Mouse (Mus musculus): ENCODE measurements around the gene Gm12355. TPM values are rescaled to one million over a fixed set of nuclear protein-coding genes. Genes with fewer than 3 reads are reported as not detected.
A peak's percentile ranks its signal among the peaks of the same experiment; 100 is the strongest.

The Gm12355 gene
- polyA plus RNA-seq, 1 experiment from 2014 or later: 0.69 TPM

DNA sequence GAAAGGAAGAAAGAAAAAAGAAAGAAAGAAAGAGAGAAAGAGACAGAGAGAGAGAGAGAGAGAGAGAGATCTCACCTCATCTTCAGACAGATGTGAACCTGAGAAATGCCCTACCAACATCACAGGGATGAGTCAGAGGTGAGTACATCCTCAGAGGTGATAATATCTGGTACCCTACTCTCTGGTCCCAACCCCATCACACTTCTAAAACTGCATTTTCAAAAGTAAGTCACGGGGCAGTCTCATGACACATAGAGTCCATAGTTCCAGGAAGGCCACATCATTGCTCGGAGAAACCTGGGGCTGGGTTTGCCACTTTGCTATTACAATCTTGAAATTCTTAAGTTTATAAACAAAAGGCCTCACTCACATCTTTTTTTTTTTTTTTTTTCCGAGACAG, 29.5 kb downstream of the Gm12355 start:
- 61% methylated on average over 3 of the region's 3 CpGs for WGBS
- Histone ChIP-seq H3K27ac (ENCODE audit: low read length) (no peak overlapping the region), H3K4me2 (ENCODE audit: low read depth, low read length) (no peak overlapping the region), H3K4me3 (ENCODE audit: low read length) (no peak overlapping the region), H3K9me3 (ENCODE audit: control insufficient read depth, low read length) (no peaks in the 10 kb centered on the region), H3K4me1 (replicated peaks; ENCODE audit: control insufficient read depth, insufficient read depth, low read length) (peaks cover 4% of the 10 kb centered on the region; the same call in 1 of the 2 replicates), H3K27me3 (ENCODE audit: control insufficient read depth, insufficient read depth, low read depth, low read length) (peaks cover 13% of the 10 kb centered on the region), H3K9ac (ENCODE audit: low read length) (no peak overlapping the region), H3K36me3 (ENCODE audit: control insufficient read depth, insufficient read depth, low read length) (no peaks in the 10 kb centered on the region)
- no peak for ATAC-seq (ENCODE audit: low read depth)

DNA sequence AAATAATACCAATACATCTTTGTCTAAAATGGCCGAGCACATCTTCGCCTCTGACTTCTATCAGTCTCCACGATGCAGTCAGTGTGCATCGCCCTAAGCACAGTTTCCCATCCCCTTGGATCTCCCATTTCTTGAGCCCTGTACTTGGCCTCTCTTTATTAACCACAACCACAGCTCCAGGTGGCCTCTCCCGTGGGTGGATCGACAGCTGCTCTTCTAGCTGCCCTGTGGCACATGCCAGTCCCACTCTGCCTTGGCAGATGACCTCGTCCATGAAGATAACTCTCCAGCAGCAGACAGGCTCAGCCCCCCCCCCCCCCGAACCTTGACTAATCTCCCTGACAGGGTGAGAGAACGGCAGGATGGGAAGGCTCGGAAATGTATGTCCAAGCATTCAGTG, 30.0 kb downstream of the Gm12355 start:
- H3K9me3 ChIP-seq (ENCODE audit: control insufficient read depth, low read length): no peaks in the 10 kb centered on the region
- ATAC-seq (ENCODE audit: low read depth): no peak
- 68% methylated on average over 10 of the region's 10 CpGs for WGBS

DNA sequence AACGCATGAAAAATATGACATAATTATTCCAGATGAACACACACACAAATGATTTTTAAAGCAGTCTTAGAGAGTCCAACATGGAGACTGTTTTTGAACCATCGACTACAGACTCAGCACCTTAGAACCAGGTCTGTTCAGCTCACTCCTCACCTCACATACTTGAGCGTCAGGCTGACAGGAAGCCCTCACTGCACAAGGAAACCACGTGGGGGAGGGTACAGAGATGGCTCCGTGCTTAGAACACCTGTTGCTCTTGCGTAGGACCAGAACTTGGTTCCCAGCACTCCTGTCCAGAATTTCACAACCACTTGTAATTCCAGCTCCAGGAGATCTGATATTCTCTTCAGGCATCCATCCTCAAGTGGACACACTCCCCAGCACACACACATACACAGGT, 30.4 kb downstream of the Gm12355 start:
- no peak overlapping the region for H3K4me2 ChIP-seq (ENCODE audit: low read depth, low read length)
- peaks cover 13% of the 10 kb centered on the region for H3K27me3 ChIP-seq (ENCODE audit: control insufficient read depth, insufficient read depth, low read depth, low read length)
- peaks cover 4% of the 10 kb centered on the region; the same call in 1 of the 2 replicates for H3K4me1 ChIP-seq (replicated peaks; ENCODE audit: control insufficient read depth, insufficient read depth, low read length)
- H3K9ac ChIP-seq (ENCODE audit: low read length): no peak overlapping the region
- 65% methylated on average over 6 of the region's 6 CpGs for WGBS
- ATAC-seq (ENCODE audit: low read depth): no peak
- H3K9me3 ChIP-seq (ENCODE audit: control insufficient read depth, low read length): no peaks in the 10 kb centered on the region
- H3K4me3 ChIP-seq (ENCODE audit: low read length): no peak overlapping the region
- H3K27ac ChIP-seq (ENCODE audit: low read length): no peak overlapping the region
- H3K36me3 ChIP-seq (ENCODE audit: control insufficient read depth, insufficient read depth, low read length): no peaks in the 10 kb centered on the region

More for the DNA sequence above, 30.0 kb downstream of the Gm12355 start:
- Histone ChIP-seq H3K4me1 (replicated peaks; ENCODE audit: control insufficient read depth, insufficient read depth, low read length) (peaks cover 4% of the 10 kb centered on the region; the same call in 1 of the 2 replicates), H3K4me3 (ENCODE audit: low read length) (no peak overlapping the region), H3K9ac (ENCODE audit: low read length) (no peak overlapping the region), H3K27ac (ENCODE audit: low read length) (no peak overlapping the region), H3K4me2 (ENCODE audit: low read depth, low read length) (no peak overlapping the region), H3K36me3 (ENCODE audit: control insufficient read depth, insufficient read depth, low read length) (no peaks in the 10 kb centered on the region), H3K27me3 (ENCODE audit: control insufficient read depth, insufficient read depth, low read depth, low read length) (peaks cover 13% of the 10 kb centered on the region)

DNA sequence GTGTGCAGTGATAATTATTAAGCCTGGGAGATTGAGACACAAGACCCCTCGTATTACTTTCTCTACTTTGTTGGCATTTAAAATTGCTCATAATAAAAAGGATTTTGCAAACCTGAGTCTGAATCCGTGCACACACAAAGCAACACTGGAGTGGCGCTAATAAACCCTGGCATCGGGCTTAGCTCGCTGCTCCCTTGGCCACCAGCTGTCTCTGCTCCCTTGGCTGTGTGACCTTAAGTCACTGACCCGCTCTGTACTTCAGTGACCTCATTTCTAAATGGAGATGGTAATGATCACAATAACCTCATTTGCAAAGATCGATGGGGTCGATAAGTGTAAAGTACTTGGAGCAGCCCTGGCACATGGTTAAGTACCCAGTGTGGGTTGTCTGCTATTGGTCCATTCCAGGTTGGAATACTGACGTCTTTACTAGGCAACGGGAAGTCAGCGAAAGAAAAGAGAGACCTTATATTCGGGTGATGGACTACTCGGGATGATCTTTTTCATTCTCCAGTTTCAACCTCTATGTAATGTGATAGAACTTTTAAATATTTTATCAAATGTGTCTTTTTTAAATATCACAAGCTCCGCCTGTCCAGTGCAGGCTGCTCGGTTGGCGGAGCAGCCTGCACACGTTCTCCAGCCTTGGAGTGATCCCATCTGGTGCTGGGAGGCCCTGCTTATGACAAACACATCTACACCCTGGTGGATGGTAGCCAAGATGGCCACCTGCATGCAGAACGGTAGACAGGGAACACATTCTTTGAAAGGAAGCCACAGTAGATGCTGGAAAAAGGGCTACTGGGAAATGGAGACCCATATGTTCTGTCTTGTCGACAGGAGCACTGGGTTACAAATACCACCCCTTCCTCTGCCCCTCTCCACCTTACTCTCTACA, 34.7 kb downstream of the Gm12355 start:
- Histone ChIP-seq H3K27me3 (ENCODE audit: control insufficient read depth, insufficient read depth, low read depth, low read length) (no peaks in the 10 kb centered on the region; the same call in 1 of the 2 replicates), H3K27ac (ENCODE audit: low read length) (no peak overlapping the region), H3K4me3 (ENCODE audit: low read length) (no peak overlapping the region), H3K4me1 (replicated peaks; ENCODE audit: control insufficient read depth, insufficient read depth, low read length) (peaks cover 27% of the 10 kb centered on the region), H3K9me3 (ENCODE audit: control insufficient read depth, low read length) (no peaks in the 10 kb centered on the region), H3K9ac (ENCODE audit: low read length) (no peak overlapping the region), H3K4me2 (ENCODE audit: low read depth, low read length) (no peak overlapping the region), H3K36me3 (ENCODE audit: control insufficient read depth, insufficient read depth, low read length) (no peaks in the 10 kb centered on the region)
- no peak for ATAC-seq (ENCODE audit: low read depth)
- 60% methylated on average over 19 of the region's 19 CpGs for WGBS

DNA sequence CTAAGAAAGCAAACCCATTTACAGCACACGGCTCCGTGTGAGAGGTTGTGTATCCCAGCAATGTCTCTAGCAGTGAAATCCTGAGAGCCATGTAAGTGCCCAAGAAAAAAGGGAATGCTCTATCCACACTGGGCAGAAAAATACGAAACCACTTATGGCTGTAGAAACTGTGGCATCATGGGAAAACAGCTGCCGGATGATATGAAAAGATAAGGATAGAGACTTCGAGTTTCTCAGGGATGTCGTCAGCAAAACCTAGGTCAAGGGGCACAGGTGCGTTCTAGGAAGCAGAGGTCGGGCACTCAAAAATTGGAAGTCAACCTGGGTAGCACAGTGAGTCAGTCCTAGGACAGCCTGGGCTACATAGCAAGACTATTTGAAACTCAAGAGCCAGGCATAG, 36.2 kb downstream of the Gm12355 start:
- no peak overlapping the region for H3K4me3 ChIP-seq (ENCODE audit: low read length)
- H3K9me3 ChIP-seq (ENCODE audit: control insufficient read depth, low read length): no peaks in the 10 kb centered on the region
- H3K27ac ChIP-seq (ENCODE audit: low read length): peak overlapping the region; percentile 97
- 74% methylated on average over 8 of the region's 8 CpGs for WGBS
- H3K36me3 ChIP-seq (ENCODE audit: control insufficient read depth, insufficient read depth, low read length): no peaks in the 10 kb centered on the region
- no peak overlapping the region; the same call in 1 of the 2 replicates for H3K9ac ChIP-seq (ENCODE audit: low read length)
- H3K27me3 ChIP-seq (ENCODE audit: control insufficient read depth, insufficient read depth, low read depth, low read length): no peaks in the 10 kb centered on the region; the same call in 1 of the 2 replicates
- H3K4me2 ChIP-seq (ENCODE audit: low read depth, low read length): no peak overlapping the region
- H3K4me1 ChIP-seq (replicated peaks; ENCODE audit: control insufficient read depth, insufficient read depth, low read length): peaks cover 32% of the 10 kb centered on the region
- no peak for ATAC-seq (ENCODE audit: low read depth)

DNA sequence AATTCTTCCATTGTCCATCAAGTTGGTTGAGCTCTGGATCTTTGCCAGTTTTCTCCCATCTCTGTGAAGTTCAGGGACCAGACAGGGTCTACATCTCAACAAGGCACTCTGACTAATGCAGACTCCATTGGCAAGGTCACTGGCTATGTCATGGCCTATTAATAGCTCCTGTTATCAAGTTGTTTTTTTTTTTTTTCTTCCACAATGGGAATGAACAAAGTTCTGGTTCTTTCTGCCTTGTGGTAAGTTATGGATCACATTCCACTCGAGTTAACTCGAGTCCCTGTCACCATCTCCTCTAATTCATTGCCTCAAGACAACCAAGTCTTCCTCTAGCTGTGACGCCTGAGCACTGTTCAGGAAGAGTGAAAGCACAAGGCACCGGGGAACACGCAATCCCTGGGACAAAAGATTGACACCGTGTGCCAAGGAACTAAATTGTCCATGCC, 36.6 kb downstream of the Gm12355 start:
- Histone ChIP-seq H3K27ac (ENCODE audit: low read length) (peak overlapping the region; percentile 97), H3K9me3 (ENCODE audit: control insufficient read depth, low read length) (no peaks in the 10 kb centered on the region), H3K4me3 (ENCODE audit: low read length) (peak overlapping the region; percentile 93; the same call in 1 of the 2 replicates), H3K4me2 (ENCODE audit: low read depth, low read length) (peak overlapping the region; percentile 95), H3K27me3 (ENCODE audit: control insufficient read depth, insufficient read depth, low read depth, low read length) (no peaks in the 10 kb centered on the region; the same call in 1 of the 2 replicates), H3K9ac (ENCODE audit: low read length) (peak overlapping the region; percentile 60), H3K4me1 (replicated peaks; ENCODE audit: control insufficient read depth, insufficient read depth, low read length) (peaks cover 32% of the 10 kb centered on the region), H3K36me3 (ENCODE audit: control insufficient read depth, insufficient read depth, low read length) (no peaks in the 10 kb centered on the region)
- no peak for ATAC-seq (ENCODE audit: low read depth)
- WGBS: 58% methylated on average over 6 of the region's 6 CpGs

DNA sequence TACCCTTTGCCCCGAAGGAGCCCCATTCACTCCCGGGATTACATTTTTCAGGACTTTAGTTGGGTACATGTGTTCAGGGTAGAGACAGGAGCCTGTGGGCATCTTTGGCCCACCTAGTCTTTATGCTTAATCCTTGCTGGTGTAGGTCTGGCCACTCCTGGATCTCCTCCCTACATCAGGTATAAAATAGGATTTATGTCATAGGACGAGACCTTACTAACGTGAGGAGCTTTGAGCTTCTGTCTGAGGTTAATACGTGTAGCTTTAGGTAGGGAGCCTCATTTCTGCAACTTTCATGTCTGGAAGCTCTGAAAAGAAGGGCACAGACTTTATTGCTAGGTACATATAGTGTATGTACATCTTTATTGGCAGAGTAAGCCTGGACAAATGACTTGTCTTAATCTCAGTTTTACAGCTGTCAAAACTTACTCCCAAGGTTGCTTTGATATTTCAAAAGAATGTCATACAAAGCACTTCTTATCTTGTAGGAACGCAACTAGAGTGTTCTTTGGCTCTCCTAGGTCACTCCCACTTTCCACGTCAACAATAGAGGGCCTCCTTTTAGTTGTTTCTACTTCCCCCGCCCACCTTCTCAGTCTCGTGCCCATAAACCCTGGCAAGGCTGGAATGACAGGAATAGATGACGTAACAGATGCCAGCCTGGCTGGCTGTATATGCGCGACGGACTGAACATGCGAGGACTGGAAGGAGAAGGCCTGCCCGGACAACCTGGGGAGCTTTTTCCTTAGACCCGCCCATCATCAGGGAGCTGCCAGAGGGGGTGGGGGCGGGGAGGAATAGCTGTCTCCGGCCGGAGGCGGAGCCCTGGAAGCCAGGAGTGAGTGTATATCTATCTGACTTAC, 37.5 kb downstream of the Gm12355 start:
- H3K27ac ChIP-seq (ENCODE audit: low read length): peak overlapping the region; percentile 97
- peak overlapping the region; percentile 92 for H3K9ac ChIP-seq (ENCODE audit: low read length)
- no peaks in the 10 kb centered on the region for H3K27me3 ChIP-seq (ENCODE audit: control insufficient read depth, insufficient read depth, low read depth, low read length)
- peak overlapping the region; percentile 95 for H3K4me2 ChIP-seq (ENCODE audit: low read depth, low read length)
- H3K36me3 ChIP-seq (ENCODE audit: control insufficient read depth, insufficient read depth, low read length): no peaks in the 10 kb centered on the region
- H3K4me3 ChIP-seq (ENCODE audit: low read length): peak overlapping the region; percentile 93
- peak; percentile 74 for ATAC-seq (ENCODE audit: low read depth)
- H3K4me1 ChIP-seq (replicated peaks; ENCODE audit: control insufficient read depth, insufficient read depth, low read length): peaks cover 32% of the 10 kb centered on the region
- no peaks in the 10 kb centered on the region for H3K9me3 ChIP-seq (ENCODE audit: control insufficient read depth, low read length)
- WGBS: 3% methylated on average over 20 of the region's 20 CpGs

DNA sequence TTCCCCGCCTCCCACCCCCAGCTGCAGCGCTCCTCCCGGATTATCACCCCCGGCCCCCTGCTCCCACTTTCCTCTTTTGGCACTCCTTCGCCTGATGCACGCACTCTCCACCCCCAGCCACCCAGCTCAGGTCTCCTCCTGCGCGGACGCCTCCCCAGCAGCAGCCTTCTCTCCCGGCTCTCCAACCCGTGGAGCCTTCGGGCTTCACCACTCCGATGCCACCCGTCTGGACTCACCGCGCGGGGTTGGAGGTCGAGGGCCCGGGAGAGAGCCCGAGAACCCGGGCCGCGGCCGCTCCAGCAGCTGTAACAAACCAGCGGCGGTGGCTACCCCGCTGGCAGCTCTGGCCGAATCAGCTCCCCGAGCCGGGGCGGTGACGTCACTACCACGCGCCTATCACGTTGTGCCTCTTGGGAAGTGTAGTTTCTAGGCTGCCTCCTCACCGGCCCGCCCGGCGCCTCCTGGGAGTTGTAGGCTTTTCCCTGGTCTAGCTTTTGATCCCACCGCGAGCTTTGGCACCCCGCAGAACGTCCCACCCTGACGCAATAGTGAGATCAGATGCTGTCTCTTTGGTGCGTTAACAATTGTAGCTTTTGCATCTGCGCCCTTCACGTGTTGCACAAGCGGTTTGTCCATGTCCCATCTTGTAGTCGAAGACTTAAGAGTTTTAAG, 38.4 kb downstream of the Gm12355 start, which contains the start of gene Ormdl3:
TSS of gene Ormdl3 (minus strand) at position 477 of the 672 bp plus-strand sequence.
- WGBS: under 1% methylated on average over 49 of the region's 49 CpGs
- Histone ChIP-seq H3K4me3 (ENCODE audit: low read length) (peak within 1 kb of the TSS; percentile 93), H3K27me3 (ENCODE audit: control insufficient read depth, insufficient read depth, low read depth, low read length) (no peaks in the 10 kb centered on the region), H3K36me3 (ENCODE audit: control insufficient read depth, insufficient read depth, low read length) (no peaks in the 10 kb centered on the region), H3K4me2 (ENCODE audit: low read depth, low read length) (peak within 1 kb of the TSS; percentile 95), H3K9me3 (ENCODE audit: control insufficient read depth, low read length) (no peaks in the 10 kb centered on the region), H3K27ac (ENCODE audit: low read length) (peak within 1 kb of the TSS; percentile 97), H3K9ac (ENCODE audit: low read length) (peak within 1 kb of the TSS; percentile 92), H3K4me1 (replicated peaks; ENCODE audit: control insufficient read depth, insufficient read depth, low read length) (peaks cover 32% of the 10 kb centered on the region)
- peak; percentile 95 for ATAC-seq (ENCODE audit: low read depth)
